Mouse (Mus musculus) CH12.LX (cell line): Measurements from ENCODE around the gene Tbc1d14. TPM values are rescaled to one million over a fixed set of nuclear protein-coding genes. Genes with fewer than 3 reads are reported as not detected.

ENCODE experiments used
- DNase-seq: peaks from one replicate; pipeline ENCODE4 v3.0.0-alpha.2; 2013; ENCODE audit errors: extremely low read depth
- H3K27ac ChIP-seq: 2 replicates; pipeline ENCODE4 v1.5.1; 2012; ENCODE audit warnings: low read depth, mild to moderate bottlenecking, control low read depth, moderate library complexity; ENCODE audit not compliant: insufficient read depth
- H3K27me3 ChIP-seq: replicated peaks from 2 replicates; pipeline ENCODE3; 2012; ENCODE audit warnings: inconsistent platforms
- H3K36me3 ChIP-seq, 2 experiments: replicated peaks in 1 of 2; 2 replicates each; pipeline versions ENCODE3 to v1.6.1; 2012; ENCODE audit warnings: inconsistent platforms in 1 of 2, low read length in 1 of 2, mild to moderate bottlenecking in 1 of 2, mixed read lengths in 1 of 2, moderate library complexity in 1 of 2; ENCODE audit not compliant: control insufficient read depth in 1 of 2, insufficient read depth in 1 of 2
- H3K4me1 ChIP-seq, 2 experiments: 2 replicates each; pipeline ENCODE4 v1.6.1; 2012; ENCODE audit warnings: inconsistent platforms in 1 of 2, moderate library complexity in 1 of 2; ENCODE audit not compliant: insufficient read depth in 2 of 2, control insufficient read depth in 1 of 2
- H3K4me2 ChIP-seq: 2 replicates; pipeline ENCODE4 v1.6.1; 2012; ENCODE audit warnings: low read depth, mild to moderate bottlenecking, control low read depth; ENCODE audit not compliant: poor library complexity, insufficient read depth, severe bottlenecking
- H3K4me3 ChIP-seq, 3 experiments: fragments of 150-350 bp in 1 of 3; sonication (generic) in 1 of 3; replicated peaks in 1 of 3; 2 replicates each; pipeline versions ENCODE3 to v1.5.1; 2011 to 2012; ENCODE audit warnings: low read depth in 2 of 3, low read length in 2 of 3, mild to moderate bottlenecking in 2 of 3, moderate library complexity in 2 of 3, control low read depth in 1 of 3, improper control_type of control experiment in 1 of 3, inconsistent platforms in 1 of 3, mixed read lengths in 1 of 3; ENCODE audit not compliant: poor library complexity in 1 of 3
- H3K79me2 ChIP-seq: replicated peaks from 2 replicates; pipeline ENCODE4 v1.6.1; 2012; ENCODE audit warnings: mild to moderate bottlenecking, moderate library complexity; ENCODE audit not compliant: control insufficient read depth, poor library complexity, insufficient read depth, severe bottlenecking; ENCODE audit errors: extremely low read depth
- H3K9ac ChIP-seq: 2 replicates; pipeline ENCODE4 v1.6.1; 2012; ENCODE audit warnings: low read depth, mild to moderate bottlenecking, control low read depth, moderate library complexity; ENCODE audit not compliant: insufficient read depth
- H3K9me3 ChIP-seq: replicated peaks from 2 replicates; pipeline ENCODE3; 2012; ENCODE audit warnings: low read length, inconsistent platforms, mixed read lengths
- ELF1 ChIP-seq: IDR thresholded peaks from 2 replicates; pipeline ENCODE4 v1.6.1; 2014; ENCODE audit warnings: low read depth, mild to moderate bottlenecking, inconsistent platforms, low read length, improper control_type of control experiment
- EP300 ChIP-seq: IDR thresholded peaks from 2 replicates; pipeline ENCODE4 v1.6.1; 2011; ENCODE audit warnings: low read length, improper control_type of control experiment
- GABPA ChIP-seq: IDR thresholded peaks from 2 replicates; pipeline ENCODE4 v1.6.1; 2012; ENCODE audit warnings: low read depth, low read length, improper control_type of control experiment, inconsistent platforms; ENCODE audit not compliant: insufficient replicate concordance
- HCFC1 ChIP-seq: IDR thresholded peaks from 2 replicates; pipeline ENCODE4 v1.6.1; 2012; ENCODE audit warnings: low read depth, mild to moderate bottlenecking, inconsistent platforms, low read length, improper control_type of control experiment
- JUND ChIP-seq: conservative IDR thresholded peaks from 2 replicates; pipeline ENCODE4 v1.6.1; 2011; ENCODE audit warnings: low read depth, low read length, improper control_type of control experiment
- KAT2A ChIP-seq: IDR thresholded peaks from 2 replicates; pipeline ENCODE4 v1.6.1; 2012; ENCODE audit warnings: low read length, improper control_type of control experiment, inconsistent platforms; ENCODE audit not compliant: insufficient replicate concordance
- MAFK ChIP-seq: IDR thresholded peaks from 2 replicates; pipeline ENCODE4 v1.6.1; 2011; ENCODE audit warnings: low read length, improper control_type of control experiment; ENCODE audit not compliant: insufficient replicate concordance
- MAX ChIP-seq: IDR thresholded peaks from 2 replicates; pipeline ENCODE4 v1.6.1; 2011; ENCODE audit warnings: low read length, improper control_type of control experiment
- MAZ ChIP-seq: IDR thresholded peaks from 2 replicates; pipeline ENCODE4 v1.6.1; 2012; ENCODE audit warnings: low read depth, mild to moderate bottlenecking, inconsistent platforms, low read length, improper control_type of control experiment, moderate library complexity
- MEF2A ChIP-seq: IDR thresholded peaks from 2 replicates; pipeline ENCODE4 v1.6.1; 2014; ENCODE audit warnings: low read depth, mild to moderate bottlenecking, inconsistent platforms, low read length, improper control_type of control experiment, borderline replicate concordance
- NELFE ChIP-seq: IDR thresholded peaks from 2 replicates; pipeline ENCODE4 v1.6.1; 2011; ENCODE audit warnings: low read depth, low read length, improper control_type of control experiment
- NRF1 ChIP-seq: IDR thresholded peaks from 2 replicates; pipeline ENCODE4 v1.6.1; 2014; ENCODE audit warnings: low read depth, mild to moderate bottlenecking, inconsistent platforms, low read length, improper control_type of control experiment, moderate library complexity
- PAX5 ChIP-seq: IDR thresholded peaks from 2 replicates; pipeline ENCODE4 v1.6.1; 2012; ENCODE audit warnings: low read length, inconsistent platforms, mixed read lengths
- POLR2AphosphoS2 ChIP-seq: IDR thresholded peaks from 2 replicates; pipeline ENCODE4 v1.6.1; 2011; ENCODE audit warnings: low read depth, low read length, improper control_type of control experiment
- RCOR1 ChIP-seq: conservative IDR thresholded peaks from 2 replicates; pipeline ENCODE4 v1.6.1; 2012; ENCODE audit warnings: low read depth, mild to moderate bottlenecking, inconsistent platforms, low read length, improper control_type of control experiment
- SIN3A ChIP-seq: IDR thresholded peaks from 2 replicates; pipeline ENCODE4 v1.6.1; 2012; ENCODE audit warnings: low read length, improper control_type of control experiment, inconsistent platforms
- SMC3 ChIP-seq: IDR thresholded peaks from 2 replicates; pipeline ENCODE4 v1.6.1; 2011; ENCODE audit warnings: low read depth, low read length, improper control_type of control experiment
- ZMIZ1 ChIP-seq: IDR thresholded peaks from 2 replicates; pipeline ENCODE4 v1.6.1; 2012; ENCODE audit warnings: low read depth, mild to moderate bottlenecking, inconsistent platforms, low read length, improper control_type of control experiment
- dilution Hi-C: fragments of 300-500 bp; cut with MboI; formaldehyde crosslinking; loops from 2 replicates; pipeline ENCODE4 v1.14.3; 2020; ENCODE audit warnings: low sequenced_read_pairs; ENCODE audit not compliant: extremely low pct_unique_long_range_greater_than_20kb, extremely low pct_ligation_motif_present
- in situ Hi-C: fragments of 300-500 bp; cut with MboI; formaldehyde crosslinking; loops from 3 replicates; pipeline ENCODE4 v1.14.3; 2019; ENCODE audit warnings: low sequenced_read_pairs, low pct_ligation_motif_present, low pct_unique_long_range_greater_than_20kb, mixed read lengths
- polyA plus RNA-seq: library from polyadenylated mRNA; unstranded; fragments of >175 nt; gene quantifications from 2 replicates; pipeline ENCODE4 v1.2.1, GENCODE M21; 2012; ENCODE audit warnings: low read depth; ENCODE audit not compliant: insufficient read length
- total RNA-seq, 2 experiments: library from RNA; depleted of rRNA; stranded (reverse); fragments of 300-350 nt in 1 of 2; fragments of >200 nt in 1 of 2; gene quantifications; 2 replicates each; pipeline ENCODE4 v1.2.3; 2012 to 2014

The Tbc1d14 gene
- total RNA-seq (2012; rRNA removed): 8.5 and 10.1 TPM in 2 replicates
- 4.4 and 5.7 TPM in 2 replicates for total RNA-seq (2014; rRNA removed)
- 24.4 and 29.1 TPM in 2 replicates for polyA plus RNA-seq

- TF ChIP-seq POLR2AphosphoS2 (no peak), EP300 (no peak), RCOR1 (no peak), NELFE (no peak), KAT2A (no peak), MAX (no peak), SMC3 (no peak), HCFC1 (no peak), NRF1 (no peak), ZMIZ1 (no peak), SIN3A (no peak), MAFK (no peak), MAZ (no peak), GABPA (no peak), PAX5 (no peak), MEF2A (no peak)
- no peaks in the 10 kb centered on the region for H3K79me2 ChIP-seq
Measured at GRCm38 (mm10) chr5:36593176-36593575, at the start of gene Tbc1d14. Gene Tbc1d14 (minus strand): TSS chr5:36593276.

GRCm38 (mm10) chr5:36625612-36626011, 32.5 kb upstream of the Tbc1d14 start:
- in situ Hi-C loops: no loop called here
- no peak for DNase-seq
- Histone ChIP-seq H3K36me3 (peaks cover 9 to 48% of the 10 kb centered on the region in 2 experiments), H3K27me3 (no peaks in the 10 kb centered on the region), H3K27ac (no peak overlapping the region), H3K4me3 (no peak overlapping the region), H3K4me1 (peaks cover 15 to 51% of the 10 kb centered on the region in 2 experiments), H3K79me2 (no peaks in the 10 kb centered on the region), H3K4me2 (no peak overlapping the region), H3K9me3 (no peaks in the 10 kb centered on the region), H3K9ac (no peak overlapping the region)
- dilution Hi-C loops: no loop called here
- TF ChIP-seq ZMIZ1: no peak
- TF ChIP-seq JUND: no peak
- TF ChIP-seq HCFC1: no peak
- no peak for TF ChIP-seq ELF1

More at GRCm38 (mm10) chr5:36593176-36593575, at the start of gene Tbc1d14:
- no peak within 1 kb of the TSS for H3K4me3 ChIP-seq
- DNase-seq: no peak
- peaks cover 7 to 27% of the 10 kb centered on the region in 2 experiments for H3K4me1 ChIP-seq
- dilution Hi-C loops (no loop called here), in situ Hi-C loops (no loop called here)
- no peaks in the 10 kb centered on the region for H3K9me3 ChIP-seq
- no peak within 1 kb of the TSS for H3K9ac ChIP-seq
- peaks cover 0 to under 1% of the 10 kb centered on the region in 2 experiments for H3K36me3 ChIP-seq
- H3K4me2 ChIP-seq: no peak within 1 kb of the TSS
- no peak within 1 kb of the TSS for H3K27ac ChIP-seq
- no peaks in the 10 kb centered on the region for H3K27me3 ChIP-seq
